Mouse (Mus musculus) stomach, postnatal 0 days (tissue): ENCODE measurements around the gene Krt10. TPM values are rescaled to one million over a fixed set of nuclear protein-coding genes. Genes with fewer than 3 reads are reported as not detected.

Experiments
- ATAC-seq: fragments of 200-750 bp; cut with Nextera tagmentation; 2 replicates; pipeline ENCODE4 v1.8.0; 2017; ENCODE audit not compliant: low FRiP score, low TSS enrichment
- DNase-seq: peaks from one replicate; pipeline ENCODE4 v3.0.0-alpha.2; 2016; ENCODE audit warnings: low spot score
- H3K27ac ChIP-seq: fragments of 300-500 bp; sonication (generic); replicated peaks from 2 replicates; pipeline ENCODE4 v1.5.1; 2014; ENCODE audit warnings: mild to moderate bottlenecking, control low read depth
- H3K27me3 ChIP-seq: fragments of 300-500 bp; sonication (generic); 2 replicates; pipeline ENCODE4 v1.6.1; 2014; ENCODE audit warnings: low read length; ENCODE audit not compliant: control insufficient read depth, insufficient read depth
- H3K36me3 ChIP-seq: fragments of 300-500 bp; sonication (generic); 2 replicates; pipeline ENCODE4 v1.6.1; 2014; ENCODE audit warnings: low read length, mixed read lengths; ENCODE audit not compliant: control insufficient read depth, insufficient read depth
- H3K4me1 ChIP-seq: fragments of 300-500 bp; sonication (generic); replicated peaks from 2 replicates; pipeline ENCODE4 v1.6.1; 2014; ENCODE audit warnings: antibody characterized with exemption; ENCODE audit not compliant: control insufficient read depth, insufficient read depth
- H3K4me2 ChIP-seq: fragments of 300-500 bp; sonication (generic); replicated peaks from 2 replicates; pipeline ENCODE4 v1.6.1; 2014; ENCODE audit warnings: low read depth, mild to moderate bottlenecking, control low read depth, moderate library complexity
- H3K4me3 ChIP-seq: fragments of 300-500 bp; sonication (generic); 2 replicates; pipeline ENCODE4 v1.5.1; 2014; ENCODE audit warnings: low read depth, low read length, control low read depth
- H3K9ac ChIP-seq: fragments of 300-500 bp; sonication (generic); 2 replicates; pipeline ENCODE4 v1.6.1; 2014; ENCODE audit warnings: mild to moderate bottlenecking, low read length, control low read depth, mixed read lengths
- H3K9me3 ChIP-seq: fragments of 300-500 bp; sonication (generic); 2 replicates; pipeline ENCODE4 v1.6.1; 2016; ENCODE audit warnings: low read length; ENCODE audit not compliant: control insufficient read depth
- CTCF ChIP-seq: IDR thresholded peaks from 2 replicates; pipeline ENCODE4 v1.5.1; 2016; ENCODE audit warnings: antibody characterized with exemption, low read depth, mild to moderate bottlenecking, moderate library complexity
- EP300 ChIP-seq: optimal IDR thresholded peaks from 2 replicates; pipeline ENCODE3; 2016; ENCODE audit warnings: antibody characterized with exemption
- WGBS: fragments of 180-500 bp; shearing (Covaris S2); extraction: QIAGEN DNeasy Blood & Tissue Kit; methylation state at CpG from one replicate; pipeline ENCODE4 v1.1.7; 2014; 5-methylcytosine and 5-hydroxymethylcytosine counted together
- polyA plus RNA-seq: library from polyadenylated mRNA; unstranded; fragments of >200 nt; fragmentation: Nextera tagmentation; extraction: Ambion mirVana; gene quantifications from 2 replicates; pipeline ENCODE4 v1.2.1, GENCODE M21; 2015

The Krt10 gene
- polyA plus RNA-seq, 1 experiment from 2014 or later: 431 TPM

- DNase-seq (no peak), ATAC-seq (no peak)
- Histone ChIP-seq H3K27ac (no peak overlapping the region; the same call in 1 of the 2 replicates), H3K27me3 (no peaks in the 10 kb centered on the region), H3K9me3 (no peaks in the 10 kb centered on the region), H3K36me3 (no peaks in the 10 kb centered on the region), H3K4me1 (no peaks in the 10 kb centered on the region), H3K9ac (no peak overlapping the region), H3K4me3 (no peak overlapping the region), H3K4me2 (no peak overlapping the region)
- WGBS: 44% methylated on average over 7 of the region's 7 CpGs
- no peak for TF ChIP-seq EP300
- TF ChIP-seq CTCF: peak; percentile 31; the same call in 1 of the 2 replicates
These were observed 1.7 kb upstream of the Krt10 start for GRCm38 (mm10) chr11:99390866-99391265.

GRCm38 (mm10) chr11:99388661-99389060, 503 bp downstream of the Krt10 start:
- Histone ChIP-seq H3K36me3 (no peaks in the 10 kb centered on the region), H3K9me3 (no peaks in the 10 kb centered on the region), H3K27me3 (no peaks in the 10 kb centered on the region), H3K4me3 (no peak overlapping the region), H3K9ac (no peak overlapping the region), H3K4me2 (no peak overlapping the region), H3K27ac (no peak overlapping the region), H3K4me1 (no peaks in the 10 kb centered on the region)
- ATAC-seq (no peak), DNase-seq (no peak)
- WGBS: 91% methylated on average over 18 of the region's 18 CpGs
- TF ChIP-seq CTCF: no peak
- no peak for TF ChIP-seq EP300

- Histone ChIP-seq H3K27ac (peak overlapping the region; percentile 98), H3K36me3 (no peaks in the 10 kb centered on the region), H3K27me3 (no peaks in the 10 kb centered on the region), H3K4me1 (no peaks in the 10 kb centered on the region), H3K9ac (peak overlapping the region; percentile 65), H3K4me2 (peak overlapping the region; percentile 67), H3K9me3 (no peaks in the 10 kb centered on the region), H3K4me3 (peak overlapping the region; percentile 55)
- peak; percentile 93 for ATAC-seq
- DNase-seq: peak; percentile 92
- TF ChIP-seq EP300 (peak; percentile 28), CTCF (no peak)
- WGBS: under 1% methylated on average over 71 of the region's 71 CpGs
These were observed 3.1 kb downstream of the Krt10 start for GRCm38 (mm10) chr11:99385813-99386721.

- ATAC-seq: 0 out of 2 replicates have a peak, but pooled peaks have one; percentile 54
These were observed 9.6 kb downstream of the Krt10 start for GRCm38 (mm10) chr11:99379568-99379967.

GRCm38 (mm10) chr11:99374803-99375202, 14.4 kb downstream of the Krt10 start, which contains the start of gene Krt28:
TSS of gene Krt28 (minus strand) at chr11:99374903.
- DNase-seq (no peak), ATAC-seq (no peak)
- Histone ChIP-seq H3K9me3 (no peaks in the 10 kb centered on the region), H3K4me2 (no peak within 1 kb of the TSS), H3K27ac (no peak within 1 kb of the TSS), H3K4me3 (no peak within 1 kb of the TSS), H3K9ac (no peak within 1 kb of the TSS), H3K36me3 (no peaks in the 10 kb centered on the region), H3K4me1 (no peaks in the 10 kb centered on the region), H3K27me3 (no peaks in the 10 kb centered on the region)
- TF ChIP-seq EP300: no peak
- no peak for TF ChIP-seq CTCF
- 80% methylated on average over 13 of the region's 13 CpGs for WGBS

More at GRCm38 (mm10) chr11:99379568-99379967, 9.6 kb downstream of the Krt10 start:
- H3K9me3 ChIP-seq: no peaks in the 10 kb centered on the region
- no peak overlapping the region for H3K4me3 ChIP-seq
- no peak overlapping the region for H3K9ac ChIP-seq
- H3K36me3 ChIP-seq: no peaks in the 10 kb centered on the region
- peak; percentile 83 for DNase-seq
- H3K4me1 ChIP-seq: no peaks in the 10 kb centered on the region
- no peak overlapping the region for H3K27ac ChIP-seq
- H3K27me3 ChIP-seq: no peaks in the 10 kb centered on the region
- no peak for TF ChIP-seq EP300
- TF ChIP-seq CTCF: peak; percentile 96
- no peak overlapping the region for H3K4me2 ChIP-seq
- WGBS: 15% methylated on average over 5 of the region's 5 CpGs

- no peak for DNase-seq
- Histone ChIP-seq H3K36me3 (no peaks in the 10 kb centered on the region), H3K4me2 (no peak overlapping the region), H3K9ac (no peak overlapping the region), H3K27me3 (no peaks in the 10 kb centered on the region), H3K4me3 (no peak overlapping the region), H3K9me3 (no peaks in the 10 kb centered on the region), H3K27ac (no peak overlapping the region), H3K4me1 (no peaks in the 10 kb centered on the region)
- WGBS: 90% methylated on average over 8 of the region's 8 CpGs
- no peak for TF ChIP-seq EP300
- no peak for TF ChIP-seq CTCF
- no peak for ATAC-seq
These were observed 19.2 kb downstream of the Krt10 start for GRCm38 (mm10) chr11:99369853-99370451.
